Mouse (Mus musculus): ENCODE results near the gene Gli3. TPM values are rescaled to one million over a fixed set of nuclear protein-coding genes. Genes with fewer than 3 reads are reported as not detected.

Gene Gli3
- polyA plus RNA-seq, 1 experiment from 2014 or later, result 57.9 TPM

DNA sequence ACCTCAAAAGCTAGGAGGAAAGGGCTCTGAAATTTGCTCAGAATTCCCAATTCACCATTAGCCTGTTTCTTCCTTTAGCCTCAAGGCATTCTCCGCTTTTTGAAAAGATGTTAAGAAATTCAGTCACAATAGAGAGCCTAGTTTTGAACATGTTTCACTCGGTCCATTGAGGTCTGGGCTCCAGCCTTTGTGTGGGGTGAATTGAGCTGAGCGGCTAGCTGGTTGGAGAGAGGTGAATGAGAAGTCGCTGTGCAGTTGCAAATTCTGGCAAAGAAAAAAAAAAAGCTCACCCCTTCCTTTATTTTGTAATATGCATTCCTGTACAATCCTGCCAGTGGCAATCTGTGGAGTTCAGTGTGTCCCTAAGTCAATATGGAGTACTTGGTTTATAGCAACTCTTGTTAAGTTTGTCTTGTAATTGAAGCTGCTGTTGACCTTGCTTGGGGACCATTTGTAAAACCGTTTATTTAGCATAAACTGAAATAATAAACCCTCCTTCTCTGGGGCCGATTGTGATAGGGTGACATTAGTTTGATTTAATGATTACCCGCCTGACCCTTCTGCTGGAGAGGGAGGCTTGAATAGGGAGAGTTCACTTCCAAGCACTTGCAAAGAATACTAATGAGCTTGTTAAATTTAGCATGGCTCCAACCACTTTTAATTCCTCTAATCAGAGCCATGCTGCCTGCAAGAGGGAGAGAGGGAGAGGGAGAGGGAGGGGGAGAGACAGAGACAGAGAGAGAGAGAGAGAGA is 81.0 kb downstream of the Gli3 start:
- Histone ChIP-seq H3K9me3 (replicated peaks) (no peaks in the 10 kb centered on the region), H3K4me3 (no peak overlapping the region; the same call in 1 of the 2 replicates), H3K4me1 (peaks cover 92% of the 10 kb centered on the region), H3K27ac (peak overlapping the region; percentile 62), H3K36me3 (0 out of 2 replicates have a peak, but pooled peaks cover 5% of the 10 kb centered on the region), H3K27me3 (ENCODE audit: low read depth, poor library complexity, severe bottlenecking) (no peaks in the 10 kb centered on the region)
- 26% methylated on average over 7 of the region's 7 CpGs for WGBS
- DNase-seq (ENCODE audit: low spot score), result no peak

DNA sequence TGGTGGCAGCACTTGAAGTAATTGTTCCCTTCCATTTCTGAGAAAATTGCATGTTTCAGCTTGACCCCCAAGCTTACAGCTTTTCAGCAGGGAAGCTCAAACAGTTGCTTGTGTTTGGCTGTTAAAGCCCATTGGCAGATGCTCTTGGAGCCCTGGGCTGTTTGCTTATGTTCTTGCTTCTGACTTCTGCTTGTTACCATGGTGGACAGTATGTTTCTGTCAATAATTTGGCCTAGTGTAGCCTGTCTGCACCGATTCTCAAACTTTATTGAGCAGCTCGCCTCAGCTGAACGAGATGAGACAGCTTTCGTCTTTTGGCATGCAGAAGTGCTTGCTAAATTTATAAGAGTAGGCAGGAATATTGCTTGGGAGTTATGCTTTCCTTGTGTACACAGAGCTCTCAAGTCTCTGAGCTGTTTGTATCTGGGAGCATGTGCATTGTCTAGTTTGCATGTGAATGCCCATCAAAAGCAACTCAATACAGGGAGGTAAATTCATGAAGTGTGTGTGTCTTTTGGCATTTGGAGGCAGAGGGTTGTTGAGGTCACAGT is 82.4 kb downstream of the Gli3 start:
- no peak for DNase-seq (ENCODE audit: low spot score)
- no peaks in the 10 kb centered on the region for H3K27me3 ChIP-seq (ENCODE audit: low read depth, poor library complexity, severe bottlenecking)
- peak overlapping the region; percentile 46; the same call in 1 of the 2 replicates for H3K27ac ChIP-seq
- peaks cover 100% of the 10 kb centered on the region for H3K4me1 ChIP-seq
- 64% methylated on average over 4 of the region's 4 CpGs for WGBS
- H3K9me3 ChIP-seq (replicated peaks), result no peaks in the 10 kb centered on the region
- no peak overlapping the region for H3K4me3 ChIP-seq
- 0 out of 2 replicates have a peak, but pooled peaks cover 5% of the 10 kb centered on the region for H3K36me3 ChIP-seq

GRCm38 (mm10) chr13:15546258-15546657 is 83.2 kb downstream of the Gli3 start:
- Histone ChIP-seq H3K27ac (no peak overlapping the region), H3K9me3 (replicated peaks) (no peaks in the 10 kb centered on the region), H3K27me3 (ENCODE audit: low read depth, poor library complexity, severe bottlenecking) (no peaks in the 10 kb centered on the region), H3K36me3 (0 out of 2 replicates have a peak, but pooled peaks cover 4% of the 10 kb centered on the region), H3K4me1 (peaks cover 100% of the 10 kb centered on the region), H3K4me3 (no peak overlapping the region)
- 75% methylated on average over 4 of the region's 4 CpGs for WGBS
- no peak for DNase-seq (ENCODE audit: low spot score)

GRCm38 (mm10) chr13:15549466-15549865 is 86.4 kb downstream of the Gli3 start:
- 17% methylated on average over 6 of the region's 6 CpGs for WGBS
- Histone ChIP-seq H3K36me3 (0 out of 2 replicates have a peak, but pooled peaks cover 6% of the 10 kb centered on the region), H3K9me3 (replicated peaks) (no peaks in the 10 kb centered on the region), H3K4me3 (no peak overlapping the region), H3K27me3 (ENCODE audit: low read depth, poor library complexity, severe bottlenecking) (no peaks in the 10 kb centered on the region), H3K4me1 (peaks cover 100% of the 10 kb centered on the region), H3K27ac (0 out of 2 replicates have a peak overlapping the region, but pooled peaks have one; percentile 73)
- DNase-seq (ENCODE audit: low spot score), result no peak

DNA sequence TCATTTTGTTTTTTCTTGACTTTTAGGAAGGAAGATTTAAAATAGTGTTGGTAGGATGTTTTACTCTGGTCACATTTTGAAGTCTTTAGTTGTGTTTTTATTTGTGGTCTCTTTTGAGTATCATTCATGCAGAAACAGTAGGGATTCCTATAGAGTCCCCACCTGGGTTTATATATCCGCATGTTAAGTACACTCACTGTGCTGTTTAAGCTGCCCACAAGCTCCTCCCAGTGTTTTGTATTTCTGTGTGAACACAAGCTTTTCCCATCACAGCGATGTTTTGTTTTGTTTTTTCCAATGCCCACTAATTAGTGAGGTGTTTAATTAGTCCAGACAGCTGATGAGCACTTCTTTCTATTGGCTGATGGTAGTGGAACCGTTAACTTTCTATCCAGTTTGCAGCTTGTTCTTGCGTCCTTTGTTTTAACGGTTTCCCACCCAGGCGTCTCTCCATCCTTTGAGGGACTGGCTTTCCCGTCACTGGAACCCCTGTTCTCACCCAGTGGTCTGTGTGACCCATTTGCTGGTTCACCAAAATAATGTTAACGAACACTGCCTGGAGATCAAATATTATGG is 87.1 kb downstream of the Gli3 start:
- H3K27ac ChIP-seq, result peak overlapping the region; percentile 73
- WGBS, result 51% methylated on average over 8 of the region's 8 CpGs
- no peak for DNase-seq (ENCODE audit: low spot score)
- H3K36me3 ChIP-seq, result 0 out of 2 replicates have a peak, but pooled peaks cover 6% of the 10 kb centered on the region
- no peak overlapping the region for H3K4me3 ChIP-seq
- H3K4me1 ChIP-seq, result peaks cover 97% of the 10 kb centered on the region
- no peaks in the 10 kb centered on the region for H3K9me3 ChIP-seq (replicated peaks)
- no peaks in the 10 kb centered on the region for H3K27me3 ChIP-seq (ENCODE audit: low read depth, poor library complexity, severe bottlenecking)

DNA sequence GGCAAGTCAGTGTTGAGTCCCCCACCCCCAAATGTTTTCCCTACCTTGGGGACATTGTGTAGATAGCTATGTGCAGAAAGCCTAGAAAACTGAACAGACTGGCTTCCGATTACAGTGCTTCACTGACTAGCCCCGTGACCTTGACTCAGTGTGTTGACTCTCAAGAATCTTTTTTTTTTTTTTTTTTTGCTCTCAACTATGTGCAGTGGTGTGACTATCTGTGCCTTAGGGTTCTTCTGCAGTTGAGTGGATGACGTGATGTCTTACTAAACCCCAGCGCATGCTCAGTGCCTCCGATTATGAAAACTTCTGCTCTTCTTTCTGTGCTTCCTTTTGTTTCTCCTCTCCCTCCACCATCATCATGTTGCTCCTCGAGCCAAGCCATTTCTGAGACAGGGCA is 87.7 kb downstream of the Gli3 start:
- Histone ChIP-seq H3K27me3 (ENCODE audit: low read depth, poor library complexity, severe bottlenecking) (no peaks in the 10 kb centered on the region), H3K9me3 (replicated peaks) (no peaks in the 10 kb centered on the region), H3K4me3 (no peak overlapping the region), H3K4me1 (peaks cover 94% of the 10 kb centered on the region), H3K36me3 (0 out of 2 replicates have a peak, but pooled peaks cover 6% of the 10 kb centered on the region), H3K27ac (peak overlapping the region; percentile 73)
- no peak for DNase-seq (ENCODE audit: low spot score)
- WGBS, result 67% methylated on average over 6 of the region's 6 CpGs

- Histone ChIP-seq H3K27me3 (ENCODE audit: low read depth, poor library complexity, severe bottlenecking) (no peaks in the 10 kb centered on the region), H3K36me3 (0 out of 2 replicates have a peak, but pooled peaks cover 6% of the 10 kb centered on the region), H3K4me3 (no peak overlapping the region), H3K27ac (peak overlapping the region; percentile 59), H3K9me3 (replicated peaks) (no peaks in the 10 kb centered on the region), H3K4me1 (peaks cover 90% of the 10 kb centered on the region)
- no peak for DNase-seq (ENCODE audit: low spot score)
- 49% methylated on average over 3 of the region's 3 CpGs for WGBS
Observed at GRCm38 (mm10) chr13:15552009-15552408, 89.0 kb downstream of the Gli3 start.

GRCm38 (mm10) chr13:15556646-15557098 is 93.6 kb downstream of the Gli3 start:
- no peak overlapping the region for H3K27ac ChIP-seq
- H3K27me3 ChIP-seq (ENCODE audit: low read depth, poor library complexity, severe bottlenecking), result no peaks in the 10 kb centered on the region
- 58% methylated on average over 2 of the region's 2 CpGs for WGBS
- no peak for DNase-seq (ENCODE audit: low spot score)
- H3K4me3 ChIP-seq, result no peak overlapping the region
- peaks cover 81% of the 10 kb centered on the region for H3K4me1 ChIP-seq
- 0 out of 2 replicates have a peak, but pooled peaks cover 7% of the 10 kb centered on the region for H3K36me3 ChIP-seq
- no peaks in the 10 kb centered on the region for H3K9me3 ChIP-seq (replicated peaks)

GRCm38 (mm10) chr13:15561441-15561840 is 98.4 kb downstream of the Gli3 start:
- no peaks in the 10 kb centered on the region for H3K9me3 ChIP-seq (replicated peaks)
- H3K4me3 ChIP-seq, result no peak overlapping the region
- H3K27ac ChIP-seq, result peak overlapping the region; percentile 53; the same call in 1 of the 2 replicates
- no peak for DNase-seq (ENCODE audit: low spot score)
- H3K4me1 ChIP-seq, result peaks cover 49% of the 10 kb centered on the region
- H3K27me3 ChIP-seq (ENCODE audit: low read depth, poor library complexity, severe bottlenecking), result no peaks in the 10 kb centered on the region
- H3K36me3 ChIP-seq, result peaks cover 21% of the 10 kb centered on the region
- 87% methylated on average over 3 of the region's 3 CpGs for WGBS

GRCm38 (mm10) chr13:15570908-15571568 is 108.0 kb downstream of the Gli3 start:
- Histone ChIP-seq H3K4me3 (no peak overlapping the region), H3K27me3 (ENCODE audit: low read depth, poor library complexity, severe bottlenecking) (no peaks in the 10 kb centered on the region), H3K27ac (no peak overlapping the region), H3K4me1 (peaks cover 11% of the 10 kb centered on the region), H3K9me3 (replicated peaks) (no peaks in the 10 kb centered on the region), H3K36me3 (peaks cover 8% of the 10 kb centered on the region; the same call in 1 of the 2 replicates)
- 41% methylated on average over 15 of the region's 15 CpGs for WGBS
- DNase-seq (ENCODE audit: low spot score), result no peak

DNA sequence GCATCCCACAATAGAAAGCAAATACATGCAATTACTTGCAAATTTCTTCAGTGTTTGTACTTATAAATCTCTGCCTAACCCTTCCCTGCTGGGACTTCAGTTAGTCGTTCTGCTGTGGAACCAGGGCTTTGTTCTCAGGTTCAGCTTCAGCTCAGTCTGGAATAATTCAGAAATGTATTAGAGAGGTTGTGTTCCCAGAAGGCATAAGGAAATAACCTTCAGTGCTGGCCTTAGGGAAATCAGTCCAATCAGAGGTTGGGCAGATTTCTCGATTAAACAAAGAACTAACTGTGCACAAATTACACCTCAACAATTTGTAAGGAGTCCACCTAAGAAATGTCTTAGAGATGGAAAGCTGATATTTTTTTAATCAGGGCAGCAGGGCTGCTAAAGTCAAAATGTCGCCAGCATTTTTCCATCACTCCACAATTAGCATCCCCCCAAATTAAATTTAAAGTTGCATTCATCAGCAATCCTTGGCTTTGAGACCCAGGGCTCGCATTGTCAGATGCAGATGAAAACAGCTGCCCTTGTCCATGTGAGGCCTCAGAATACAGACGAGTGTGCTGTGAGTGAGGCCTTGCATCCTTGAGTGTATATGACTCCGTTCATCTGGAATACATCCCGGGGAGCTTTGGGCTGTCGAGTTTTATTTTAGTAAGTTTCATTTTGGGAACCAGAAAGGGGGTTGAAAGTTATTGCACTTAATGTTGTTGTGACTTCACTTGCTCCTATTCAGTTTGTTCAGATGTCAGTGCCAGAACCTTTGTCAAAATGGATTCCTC is 114.3 kb downstream of the Gli3 start:
- H3K4me3 ChIP-seq, result no peak overlapping the region
- DNase-seq (ENCODE audit: low spot score), result no peak
- WGBS, result 74% methylated on average over 8 of the region's 8 CpGs
- H3K9me3 ChIP-seq (replicated peaks), result no peaks in the 10 kb centered on the region
- 0 out of 2 replicates have a peak, but pooled peaks cover 4% of the 10 kb centered on the region for H3K36me3 ChIP-seq
- peaks cover 17% of the 10 kb centered on the region; the same call in 1 of the 2 replicates for H3K4me1 ChIP-seq
- no peak overlapping the region for H3K27ac ChIP-seq
- H3K27me3 ChIP-seq (ENCODE audit: low read depth, poor library complexity, severe bottlenecking), result no peaks in the 10 kb centered on the region

DNA sequence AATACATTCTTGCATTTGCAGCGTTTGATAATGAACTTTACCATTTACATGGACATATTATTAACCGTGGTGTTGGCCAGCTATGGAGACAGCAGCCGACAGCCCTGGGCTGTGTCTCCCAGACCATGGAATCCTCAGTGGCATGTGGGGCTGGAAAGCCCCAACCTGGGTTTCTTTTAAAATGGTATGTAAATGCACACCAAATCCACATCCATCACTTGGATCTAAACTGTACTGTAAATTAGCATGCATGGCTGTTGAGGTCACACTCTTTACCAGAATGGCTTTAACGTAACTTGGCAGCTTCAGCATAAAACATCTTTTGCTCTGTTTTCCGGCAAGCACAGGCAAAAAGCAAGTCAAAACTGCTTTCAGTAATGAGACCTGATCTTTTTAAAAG is 117.4 kb downstream of the Gli3 start:
- 90% methylated on average over 5 of the region's 5 CpGs for WGBS
- H3K4me1 ChIP-seq, result peaks cover 17% of the 10 kb centered on the region; the same call in 1 of the 2 replicates
- H3K27me3 ChIP-seq (ENCODE audit: low read depth, poor library complexity, severe bottlenecking), result no peaks in the 10 kb centered on the region
- DNase-seq (ENCODE audit: low spot score), result no peak
- H3K4me3 ChIP-seq, result no peak overlapping the region
- H3K27ac ChIP-seq, result no peak overlapping the region
- peaks cover 21% of the 10 kb centered on the region for H3K36me3 ChIP-seq
- H3K9me3 ChIP-seq (replicated peaks), result no peaks in the 10 kb centered on the region
